21 mouse cellular contexts compared by ENCODE assay signal in the genomic region with DNA sequence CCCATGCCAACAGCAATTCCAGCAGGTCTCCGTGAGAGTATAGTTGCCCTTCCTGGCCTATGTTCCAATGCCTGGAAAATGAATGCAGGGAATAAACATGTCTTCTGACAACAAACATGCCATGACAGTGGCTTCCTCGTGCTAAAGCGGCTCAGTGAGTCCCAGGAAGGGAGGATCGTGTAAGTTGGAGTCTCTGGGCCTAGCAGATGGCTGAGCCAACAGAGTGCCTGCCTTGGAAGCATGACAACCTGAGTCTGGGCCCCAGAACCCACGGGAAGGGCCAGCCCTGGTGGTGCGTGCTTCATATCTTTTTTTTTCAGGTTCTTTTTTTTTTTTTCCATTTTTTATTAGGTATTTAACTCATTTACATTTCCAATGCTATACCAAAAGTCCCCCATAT. TPM values are rescaled to one million over a fixed set of nuclear protein-coding genes. Genes with fewer than 3 reads are reported as not detected.
DNase-seq lines count a peak whose midpoint lies in the region; ATAC-seq and TF ChIP-seq lines count a peak whose summit lies in the region.
"Had no signal": no experiment of that assay in that cellular context is flagged by ENCODE, and none has a peak within 500 bp of the region (broad histone marks: within the 10 kb centered on the region; RNA-seq: fewer than 3 reads in every experiment).

No protein-coding gene starts in this region.

- H3K9me3 ChIP-seq in forebrain, embryonic 14.5 days (replicated peaks; ENCODE audit: control insufficient read depth, low read length): no peaks in the 10 kb centered on the region
- H3K9me3 ChIP-seq in forebrain, embryonic 12.5 days: no peaks in the 10 kb centered on the region
- H3K9me3 ChIP-seq: embryonic facial prominence, embryonic 10.5 days; heart, embryonic 10.5 days; hindbrain, embryonic 12.5 days had no signal

- ATAC-seq in forebrain, embryonic 14.5 days: no peak
- ATAC-seq in forebrain, embryonic 12.5 days (ENCODE audit: low FRiP score): no peak
- ATAC-seq: activated CD4-positive, CD25-positive, alpha-beta regulatory T cell, adult 4 months; forebrain, embryonic 16.5 days; hindbrain, embryonic 16.5 days; inflammation-experienced regulatory T-cells, adult 6 months; Patski had no signal

- H3K9ac ChIP-seq in forebrain, embryonic 14.5 days (ENCODE audit: low read length): no peak overlapping the region
- no peak overlapping the region for H3K9ac ChIP-seq in forebrain, embryonic 12.5 days
- H3K9ac ChIP-seq: hindbrain, embryonic 12.5 days had no signal

- no peak for TF ChIP-seq CTCF in layer of hippocampus, adult 2 months (conservative IDR thresholded peaks at IDR 0.05)
- TF ChIP-seq CTCF in olfactory bulb, adult 2 months (IDR thresholded peaks at IDR 0.05; ENCODE audit: insufficient read depth, low read depth, low read length): no peak

- no peaks in the 10 kb centered on the region for H3K27me3 ChIP-seq in forebrain, embryonic 14.5 days (replicated peaks; ENCODE audit: control insufficient read depth, insufficient read depth, low read length)
- H3K27me3 ChIP-seq in forebrain, embryonic 12.5 days: no peaks in the 10 kb centered on the region
- H3K27me3 ChIP-seq: CH12.LX; hindbrain, embryonic 12.5 days; Patski had no signal

- peak; percentile 27 for DNase-seq in forebrain, embryonic 14.5 days (ENCODE audit: low spot score)
- DNase-seq in layer of hippocampus, adult 2 months (ENCODE audit: low spot score in 2 of 2): peak in 1 of 2 experiments; percentile 13
- no peak for DNase-seq in layer of hippocampus, postnatal 10 days (ENCODE audit: low spot score in 2 of 2)
- peak; percentile 55 for DNase-seq in brain, adult 2 months (ENCODE audit: low read depth, low spot score)
- DNase-seq: adrenal gland, postnatal 14 days; cerebellum, adult 2 months; gastrocnemius, postnatal 36 days; heart, adult 18-20 months; heart, postnatal 10 days; heart, postnatal 4 days had no signal

- H3K4me3 ChIP-seq in forebrain, embryonic 14.5 days (ENCODE audit: low read depth, low read length): no peak overlapping the region
- H3K4me3 ChIP-seq in forebrain, embryonic 12.5 days (replicated peaks): no peak overlapping the region
- no peak overlapping the region for H3K4me3 ChIP-seq in layer of hippocampus, adult 2 months
- no peak overlapping the region for H3K4me3 ChIP-seq in olfactory bulb, adult 2 months (ENCODE audit: insufficient read depth, low read depth, low read length)
- H3K4me3 ChIP-seq: embryonic facial prominence, embryonic 10.5 days; heart, embryonic 10.5 days; hindbrain, embryonic 12.5 days had no signal

- H3K4me2 ChIP-seq in forebrain, embryonic 14.5 days (ENCODE audit: low read length): no peak overlapping the region
- no peak overlapping the region for H3K4me2 ChIP-seq in forebrain, embryonic 12.5 days
- H3K4me2 ChIP-seq: hindbrain, embryonic 12.5 days had no signal

- no peaks in the 10 kb centered on the region for H3K36me3 ChIP-seq in forebrain, embryonic 14.5 days (ENCODE audit: control insufficient read depth, insufficient read depth, low read length)
- H3K36me3 ChIP-seq in forebrain, embryonic 12.5 days (replicated peaks): no peaks in the 10 kb centered on the region
- H3K36me3 ChIP-seq: embryonic facial prominence, embryonic 10.5 days; heart, embryonic 10.5 days; hindbrain, embryonic 12.5 days had no signal

- WGBS in forebrain, embryonic 14.5 days: 79% methylated on average over 6 of the region's 6 CpGs
- 86% methylated on average over 6 of the region's 6 CpGs for WGBS in forebrain, embryonic 12.5 days
- 43% methylated on average over 6 of the region's 6 CpGs for WGBS in olfactory bulb, adult 2 months

- no peaks in the 10 kb centered on the region for H3K4me1 ChIP-seq in forebrain, embryonic 14.5 days (ENCODE audit: control insufficient read depth, insufficient read depth, low read length)
- H3K4me1 ChIP-seq in forebrain, embryonic 12.5 days: no peaks in the 10 kb centered on the region
- peaks cover 14% of the 10 kb centered on the region for H3K4me1 ChIP-seq in olfactory bulb, adult 2 months (ENCODE audit: control insufficient read depth, insufficient read depth, low read length)
- H3K4me1 ChIP-seq: embryonic facial prominence, embryonic 10.5 days; heart, embryonic 10.5 days; hindbrain, embryonic 12.5 days had no signal

- H3K27ac ChIP-seq in forebrain, embryonic 14.5 days (ENCODE audit: low read depth, low read length): no peak overlapping the region
- H3K27ac ChIP-seq in forebrain, embryonic 12.5 days: no peak overlapping the region
- peak overlapping the region; percentile 86 for H3K27ac ChIP-seq in layer of hippocampus, adult 2 months
- peak overlapping the region; percentile 98 for H3K27ac ChIP-seq in olfactory bulb, adult 2 months (ENCODE audit: insufficient read depth, low read depth, low read length)
- H3K27ac ChIP-seq: embryonic facial prominence, embryonic 10.5 days; heart, embryonic 10.5 days; hindbrain, embryonic 12.5 days had no signal

- TF ChIP-seq POLR2A in olfactory bulb, adult 2 months (IDR thresholded peaks at IDR 0.05; ENCODE audit: insufficient read depth, low read depth, low read length): no peak

RNA-seq across cellular contexts. Expression of a gene that starts 27.6 kb away (rescaled TPM):
- polyA plus RNA-seq in forebrain, embryonic 14.5 days (2014; fragmentation: Nextera tagmentation; extraction: Ambion mirVana): 1.2 and 1.5 TPM in 2 replicates
- polyA plus RNA-seq in forebrain, embryonic 12.5 days (2016; fragmentation: Nextera tagmentation; extraction: Ambion mirVana): 1.3 and 1.5 TPM in 2 replicates
- total RNA-seq in layer of hippocampus, adult 2 months (2021): 10 to 100 TPM; 20.7 to 22.9 TPM
- total RNA-seq in layer of hippocampus, postnatal 10 days (2021): 10 to 100 TPM; 11.0 to 14.2 TPM
- not detected in 2 replicates for polyA plus RNA-seq in olfactory bulb, adult 2 months (2012; ENCODE audit: insufficient read depth, insufficient read length, low replicate concordance, missing spikeins)

Comparison
In these comparisons a context has a peak if more than half of its experiments do, and no peak if none do; other contexts are left out.
1. DNase-seq: peak in forebrain, embryonic 14.5 days (single experiment) and brain, adult 2 months (single experiment); none in layer of hippocampus, postnatal 10 days (0 of 2).
2. H3K27ac ChIP-seq: peak in layer of hippocampus, adult 2 months (single experiment) and olfactory bulb, adult 2 months (single experiment); none in forebrain, embryonic 14.5 days (single experiment) and forebrain, embryonic 12.5 days (single experiment).